Mouse (Mus musculus) limb, embryonic 14.5 days (tissue): ENCODE data around the gene Kdm2b. TPM values are rescaled to one million over a fixed set of nuclear protein-coding genes. Genes with fewer than 3 reads are reported as not detected.

Source experiments
- ATAC-seq: fragments of 200-750 bp; cut with Nextera tagmentation; 2 replicates; pipeline ENCODE4 v1.8.0; 2017; ENCODE audit warnings: low read depth, moderate number of reproducible peaks, moderate TSS enrichment; ENCODE audit not compliant: low FRiP score
- DNase-seq: peaks from one replicate; pipeline ENCODE4 v3.0.0-alpha.2; 2015; ENCODE audit warnings: low spot score
- H3K27ac ChIP-seq: fragments of 300-500 bp; sonication (generic); replicated peaks from 2 replicates; pipeline ENCODE4 v1.5.1; 2014; ENCODE audit warnings: low read depth, mild to moderate bottlenecking, low read length, moderate library complexity, mixed read lengths
- H3K27me3 ChIP-seq: fragments of 300-500 bp; sonication (generic); 2 replicates; pipeline ENCODE4 v1.6.1; 2014; ENCODE audit warnings: low read length, mixed read lengths; ENCODE audit not compliant: control insufficient read depth, insufficient read depth
- H3K36me3 ChIP-seq: fragments of 300-500 bp; sonication (generic); 2 replicates; pipeline ENCODE4 v1.6.1; 2014; ENCODE audit warnings: mild to moderate bottlenecking, low read length, moderate library complexity, mixed read lengths; ENCODE audit not compliant: control insufficient read depth, insufficient read depth
- H3K4me1 ChIP-seq: fragments of 300-500 bp; sonication (generic); 2 replicates; pipeline ENCODE4 v1.6.1; 2014; ENCODE audit warnings: antibody characterized with exemption, low read length, mixed read lengths; ENCODE audit not compliant: control insufficient read depth, insufficient read depth
- H3K4me2 ChIP-seq: fragments of 300-500 bp; sonication (generic); replicated peaks from 2 replicates; pipeline ENCODE4 v1.6.1; 2014; ENCODE audit warnings: low read depth, mild to moderate bottlenecking, low read length, moderate library complexity; ENCODE audit not compliant: severe bottlenecking
- H3K4me3 ChIP-seq: fragments of 300-500 bp; sonication (generic); replicated peaks from 2 replicates; pipeline ENCODE4 v1.5.1; 2014; ENCODE audit warnings: low read length
- H3K9ac ChIP-seq: fragments of 300-500 bp; sonication (generic); 2 replicates; pipeline ENCODE4 v1.6.1; 2014; ENCODE audit warnings: mild to moderate bottlenecking, low read depth, low read length, moderate library complexity; ENCODE audit not compliant: severe bottlenecking
- H3K9me3 ChIP-seq: fragments of 300-500 bp; sonication (generic); 2 replicates; pipeline ENCODE4 v1.6.1; 2016; ENCODE audit warnings: low read length; ENCODE audit not compliant: control insufficient read depth
- POLR2A ChIP-seq: fragments of 200-500 bp; IDR thresholded peaks from 2 replicates; pipeline ENCODE4 v1.8.0; 2012; ENCODE audit warnings: inconsistent platforms, mild to moderate bottlenecking, moderate library complexity, borderline replicate concordance; ENCODE audit not compliant: insufficient read depth, insufficient read length; ENCODE audit errors: extremely low read depth
- WGBS: fragments of 180-500 bp; shearing (Covaris S2); extraction: QIAGEN DNeasy Blood & Tissue Kit; methylation state at CpG from one replicate; pipeline ENCODE4 v1.1.7; 2014; 5-methylcytosine and 5-hydroxymethylcytosine counted together
- polyA plus RNA-seq, 2 experiments: library from polyadenylated mRNA; depleted of rRNA in 1 of 2; stranded (reverse) in 1 of 2; unstranded in 1 of 2; fragments of >200 nt; fragmentation: Nextera tagmentation in 1 of 2; extraction: Ambion mirVana in 1 of 2; gene quantifications; 2 replicates each; pipeline versions ENCODE4 v1.2.1 to v1.2.3; 2012 to 2014

Gene Kdm2b
- polyA plus RNA-seq, 2 experiments, result 37.0 to 40.9 TPM

- no peak for TF ChIP-seq POLR2A
- Histone ChIP-seq H3K4me2 (no peak overlapping the region), H3K9me3 (no peaks in the 10 kb centered on the region), H3K9ac (no peak overlapping the region), H3K27me3 (no peaks in the 10 kb centered on the region), H3K4me3 (no peak overlapping the region), H3K27ac (no peak overlapping the region), H3K4me1 (no peaks in the 10 kb centered on the region), H3K36me3 (peaks cover 21% of the 10 kb centered on the region)
- DNase-seq, result no peak
- ATAC-seq, result no peak
- WGBS, result 90% methylated on average over 9 of the region's 9 CpGs
These were observed 102.6 kb downstream of the Kdm2b start for GRCm38 (mm10) chr5:122887033-122887432.

DNA sequence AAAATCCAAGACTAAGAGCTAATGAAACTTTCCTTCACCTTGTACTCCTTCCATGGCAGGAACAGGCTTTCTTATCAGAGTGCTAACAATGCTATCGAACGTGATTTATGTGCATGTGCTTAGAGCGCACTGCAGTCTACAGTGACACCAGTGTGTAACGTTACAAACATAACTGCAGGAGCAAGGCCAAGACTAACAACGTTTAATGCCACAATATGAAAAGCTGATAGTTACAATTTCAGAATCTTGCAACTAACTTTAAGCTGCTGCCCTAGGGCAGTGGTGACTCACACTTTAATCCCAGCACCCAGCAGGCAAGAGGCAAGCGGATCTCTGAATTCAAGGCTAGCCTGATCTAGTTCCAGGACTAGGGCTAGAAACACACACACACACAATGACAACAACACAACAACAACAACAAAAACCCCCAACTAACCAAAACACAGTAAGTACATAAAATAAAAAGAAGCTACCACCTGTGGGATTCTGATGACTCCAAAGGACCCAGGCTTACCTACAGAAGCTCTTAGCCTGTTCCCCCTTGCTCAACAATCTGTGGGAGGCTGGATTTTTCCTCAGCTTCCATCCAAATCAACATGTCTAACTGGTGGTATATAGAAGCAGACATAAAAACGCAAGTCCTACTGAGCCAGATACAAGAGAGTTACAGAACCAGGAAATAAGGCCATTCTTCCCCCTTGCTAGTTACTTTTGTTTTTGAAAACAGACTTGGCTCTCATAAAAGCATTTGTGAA lies 104.9 kb downstream of the Kdm2b start:
- Histone ChIP-seq H3K27ac (no peak overlapping the region), H3K9ac (no peak overlapping the region), H3K36me3 (peaks cover 33% of the 10 kb centered on the region), H3K4me3 (no peak overlapping the region), H3K4me2 (no peak overlapping the region), H3K9me3 (no peaks in the 10 kb centered on the region), H3K27me3 (no peaks in the 10 kb centered on the region), H3K4me1 (no peaks in the 10 kb centered on the region)
- no peak for ATAC-seq
- no peak for TF ChIP-seq POLR2A
- no peak for DNase-seq
- 89% methylated on average over 7 of the region's 7 CpGs for WGBS

GRCm38 (mm10) chr5:122883652-122884235 lies 105.9 kb downstream of the Kdm2b start:
- no peak for DNase-seq
- Histone ChIP-seq H3K4me1 (no peaks in the 10 kb centered on the region), H3K27ac (no peak overlapping the region), H3K36me3 (peaks cover 44% of the 10 kb centered on the region), H3K9ac (no peak overlapping the region), H3K9me3 (no peaks in the 10 kb centered on the region), H3K4me2 (no peak overlapping the region), H3K4me3 (no peak overlapping the region), H3K27me3 (no peaks in the 10 kb centered on the region)
- ATAC-seq, result no peak
- WGBS, result 59% methylated on average over 2 of the region's 2 CpGs
- TF ChIP-seq POLR2A, result no peak

DNA sequence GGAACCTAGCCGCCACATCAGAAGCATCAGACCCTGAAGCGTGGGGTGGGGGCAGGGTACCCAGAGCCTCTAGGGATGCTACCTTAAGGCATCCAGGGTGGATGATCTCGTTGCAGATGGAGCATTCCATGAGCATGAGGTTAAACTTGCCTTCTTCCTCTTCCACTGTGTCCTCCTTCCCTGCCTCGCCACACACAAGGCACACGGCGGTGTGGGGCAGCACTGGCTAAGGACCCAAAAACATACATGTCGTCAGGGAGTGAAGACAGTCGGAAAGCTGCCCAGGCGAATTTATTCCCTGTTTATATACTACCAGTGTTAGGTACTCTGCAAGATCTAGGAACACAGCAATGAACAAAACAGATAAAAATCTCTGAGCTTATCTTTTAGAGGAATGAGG lies 106.4 kb downstream of the Kdm2b start:
- H3K27ac ChIP-seq, result no peak overlapping the region
- peaks cover 45% of the 10 kb centered on the region for H3K36me3 ChIP-seq
- no peak overlapping the region for H3K4me2 ChIP-seq
- TF ChIP-seq POLR2A, result no peak
- no peak overlapping the region for H3K9ac ChIP-seq
- 82% methylated on average over 9 of the region's 9 CpGs for WGBS
- H3K4me3 ChIP-seq, result no peak overlapping the region
- no peaks in the 10 kb centered on the region for H3K9me3 ChIP-seq
- no peaks in the 10 kb centered on the region for H3K4me1 ChIP-seq
- ATAC-seq, result no peak
- no peak for DNase-seq
- H3K27me3 ChIP-seq, result no peaks in the 10 kb centered on the region

- Histone ChIP-seq H3K4me3 (no peak overlapping the region), H3K4me2 (no peak overlapping the region), H3K27me3 (no peaks in the 10 kb centered on the region), H3K9me3 (no peaks in the 10 kb centered on the region), H3K36me3 (peaks cover 47% of the 10 kb centered on the region), H3K27ac (no peak overlapping the region), H3K4me1 (no peaks in the 10 kb centered on the region), H3K9ac (no peak overlapping the region)
- DNase-seq, result no peak
- ATAC-seq, result no peak
- 90% methylated on average over 18 of the region's 18 CpGs for WGBS
- TF ChIP-seq POLR2A, result no peak
These were observed 107.2 kb downstream of the Kdm2b start for GRCm38 (mm10) chr5:122882256-122883050.
